Mouse (Mus musculus) 3134 (cell line): ENCODE measurements at regions not wholly inside any gene's neighbourhood (a gene's known extent, or its start where the extent isn't known, plus 50 kb on each side); places are given as distances from the start of the nearest gene placed in this dataset.

Source experiments
- DNase-seq: peaks from one replicate; pipeline ENCODE4 v3.0.0-alpha.2; 2011; ENCODE audit warnings: low spot score; ENCODE audit not compliant: insufficient read length; ENCODE audit errors: extremely low read depth

- no peak for DNase-seq
These were observed 122.0 kb downstream of the Dkk1 start for GRCm38 (mm10) chr19:30427484-30427883.

- no peak for DNase-seq
These were observed 116.3 kb downstream of the Dkk1 start for GRCm38 (mm10) chr19:30433141-30433540.

GRCm38 (mm10) chr19:30435054-30435738, 114.3 kb downstream of the Dkk1 start:
- no peak for DNase-seq

GRCm38 (mm10) chr19:30450869-30451542, 98.5 kb downstream of the Dkk1 start:
- DNase-seq, result no peak

GRCm38 (mm10) chr19:30451543-30451920, 97.9 kb downstream of the Dkk1 start:
- DNase-seq, result no peak

- no peak for DNase-seq
These were observed 96.8 kb downstream of the Dkk1 start for GRCm38 (mm10) chr19:30452671-30453070.

- DNase-seq, result no peak
These were observed 66.0 kb downstream of the Dkk1 start for GRCm38 (mm10) chr19:30483436-30483835.

- DNase-seq, result no peak
These were observed 59.7 kb downstream of the Dkk1 start for GRCm38 (mm10) chr19:30489786-30490185.

GRCm38 (mm10) chr19:30490916-30491315, 58.5 kb downstream of the Dkk1 start:
- DNase-seq, result no peak
